Mouse (Mus musculus) bone marrow macrophage, adult 2 months (primary cell): ENCODE measurements around the gene Map3k15.

Experiments used
- CTCF ChIP-seq: IDR thresholded peaks from 2 replicates; pipeline ENCODE4 v1.5.1; 2012; ENCODE audit warnings: low read depth, mild to moderate bottlenecking, low read length, moderate library complexity
- POLR2A ChIP-seq: IDR thresholded peaks from 2 replicates; pipeline ENCODE4 v1.6.1; 2012; ENCODE audit warnings: mild to moderate bottlenecking, low read depth, low read length, borderline replicate concordance

- TF ChIP-seq CTCF = no peak
- no peak for TF ChIP-seq POLR2A
These were observed 66.4 kb downstream of the Map3k15 start for GRCm38 (mm10) chrX:160054643-160055042.
